Mouse (Mus musculus) liver, adult (tissue): ENCODE results near the gene Ptms.

Experiments
- GATA4 ChIP-seq: IDR thresholded peaks from 2 replicates; pipeline ENCODE4 v1.6.1; 2014; ENCODE audit warnings: mild to moderate bottlenecking, low read length; ENCODE audit not compliant: insufficient replicate concordance

The Ptms gene

GRCm38 (mm10) chr6:124933127-124933526, 13.2 kb upstream of the Ptms start:
- no peak for TF ChIP-seq GATA4

- no peak for TF ChIP-seq GATA4
Measured at GRCm38 (mm10) chr6:124932314-124932695, 12.4 kb upstream of the Ptms start.

GRCm38 (mm10) chr6:124931525-124932313, 11.8 kb upstream of the Ptms start:
- no peak for TF ChIP-seq GATA4

- peak; percentile 40; the same call in 1 of the 2 replicates for TF ChIP-seq GATA4
Measured at GRCm38 (mm10) chr6:124930754-124931524, 11.0 kb upstream of the Ptms start, which contains the start of gene Mlf2. TSS of gene Mlf2 (plus strand) at chr6:124931386.

GRCm38 (mm10) chr6:124930231-124930630, 10.3 kb upstream of the Ptms start:
- no peak for TF ChIP-seq GATA4

GRCm38 (mm10) chr6:124925941-124926340, 6.0 kb upstream of the Ptms start:
- TF ChIP-seq GATA4, result no peak

GRCm38 (mm10) chr6:124925173-124925793, 5.4 kb upstream of the Ptms start:
- TF ChIP-seq GATA4, result no peak

GRCm38 (mm10) chr6:124921539-124921938, 1.6 kb upstream of the Ptms start:
- no peak for TF ChIP-seq GATA4

- no peak for TF ChIP-seq GATA4
Measured at GRCm38 (mm10) chr6:124920318-124921085, 599 bp upstream of the Ptms start.

- no peak for TF ChIP-seq GATA4
Measured at GRCm38 (mm10) chr6:124918890-124919627, 844 bp downstream of the Ptms start.

GRCm38 (mm10) chr6:124918331-124918690, 1.6 kb downstream of the Ptms start:
- TF ChIP-seq GATA4, result no peak

GRCm38 (mm10) chr6:124917518-124918330, 2.2 kb downstream of the Ptms start:
- no peak for TF ChIP-seq GATA4

GRCm38 (mm10) chr6:124916695-124917517, 3.0 kb downstream of the Ptms start:
- no peak for TF ChIP-seq GATA4
